31 mouse cellular contexts compared by ENCODE assay signal in genomic region chr12:70137626-70138025, GRCm38 (mm10). TPM values are rescaled to one million over a fixed set of nuclear protein-coding genes. Genes with fewer than 3 reads are reported as not detected.
A peak's percentile ranks its signal among the peaks of the same experiment; 100 is the strongest.
DNase-seq lines count a peak whose midpoint lies in the region; ATAC-seq and TF ChIP-seq lines count a peak whose summit lies in the region.
"Had no signal": no experiment of that assay in that cellular context is flagged by ENCODE, and none has a peak within 500 bp of the region (broad histone marks: within the 10 kb centered on the region; RNA-seq: fewer than 3 reads in every experiment).

No protein-coding gene starts in this region.

- H3K4me2 ChIP-seq in lung, postnatal 0 days (replicated peaks; ENCODE audit: low read depth, low read length) = no peak overlapping the region
- H3K4me2 ChIP-seq in neural tube, embryonic 14.5 days (ENCODE audit: low read depth, low read length) = no peak overlapping the region
- no peak overlapping the region for H3K4me2 ChIP-seq in neural tube, embryonic 15.5 days
- H3K4me2 ChIP-seq: embryonic facial prominence, embryonic 12.5 days; embryonic facial prominence, embryonic 15.5 days; heart, embryonic 12.5 days; heart, embryonic 15.5 days; hindbrain, embryonic 13.5 days had no signal

- no peak for TF ChIP-seq EP300 in lung, postnatal 0 days (IDR thresholded peaks at IDR 0.05)

- 39% methylated on average over 9 of the region's 9 CpGs for WGBS in lung, postnatal 0 days
- WGBS in neural tube, embryonic 14.5 days = 80% methylated on average over 9 of the region's 9 CpGs
- WGBS in neural tube, embryonic 15.5 days = 84% methylated on average over 9 of the region's 9 CpGs

- H3K27ac ChIP-seq in lung, postnatal 0 days (ENCODE audit: low read length) = no peak overlapping the region
- no peak overlapping the region for H3K27ac ChIP-seq in neural tube, embryonic 14.5 days (ENCODE audit: low read depth, low read length)
- H3K27ac ChIP-seq in neural tube, embryonic 15.5 days (replicated peaks) = no peak overlapping the region
- H3K27ac ChIP-seq: embryonic facial prominence, embryonic 12.5 days; embryonic facial prominence, embryonic 15.5 days; heart, embryonic 15.5 days; hindbrain, embryonic 10.5 days had no signal

- DNase-seq in lung, postnatal 0 days (ENCODE audit: low spot score) = peak; percentile 63
- no peak for DNase-seq in lung, postnatal 14 days
- DNase-seq in thymus, postnatal 25 days = no peak
- DNase-seq: adrenal gland, adult 2 months; adrenal gland, postnatal 14 days; cerebellum, adult 11 months; cerebellum, adult 2 months; cerebellum, adult 9-11 months; cerebellum, postnatal 25 days; forebrain, postnatal 0 days; gastrocnemius, postnatal 25 days; heart, adult 18-20 months; heart, postnatal 10 days; heart, postnatal 36 days had no signal

- TF ChIP-seq CTCF in lung, postnatal 0 days (IDR thresholded peaks at IDR 0.05) = no peak

- no peaks in the 10 kb centered on the region for H3K4me1 ChIP-seq in lung, postnatal 0 days (ENCODE audit: insufficient read depth, low read depth, low read length)
- H3K4me1 ChIP-seq in megakaryocyte, embryonic 14.5 days = peaks cover 68% of the 10 kb centered on the region
- H3K4me1 ChIP-seq in neural tube, embryonic 14.5 days (ENCODE audit: control insufficient read depth, insufficient read depth, low read length) = no peaks in the 10 kb centered on the region
- H3K4me1 ChIP-seq in neural tube, embryonic 15.5 days = peaks cover 4% of the 10 kb centered on the region; the same call in 1 of the 2 replicates
- H3K4me1 ChIP-seq: embryonic facial prominence, embryonic 12.5 days; embryonic facial prominence, embryonic 15.5 days; heart, embryonic 12.5 days; heart, embryonic 15.5 days had no signal

- no peak overlapping the region for H3K4me3 ChIP-seq in lung, postnatal 0 days (ENCODE audit: low read depth, low read length)
- H3K4me3 ChIP-seq in megakaryocyte, embryonic 14.5 days (replicated peaks) = peak overlapping the region; percentile 64
- no peak overlapping the region for H3K4me3 ChIP-seq in neural tube, embryonic 14.5 days (ENCODE audit: low read depth, low read length)
- H3K4me3 ChIP-seq in neural tube, embryonic 15.5 days (replicated peaks) = no peak overlapping the region
- H3K4me3 ChIP-seq: embryonic facial prominence, embryonic 12.5 days; embryonic facial prominence, embryonic 15.5 days; heart, embryonic 12.5 days; heart, embryonic 15.5 days; hindbrain, embryonic 10.5 days; hindbrain, embryonic 13.5 days had no signal

- no peak overlapping the region for H3K9ac ChIP-seq in lung, postnatal 0 days (replicated peaks; ENCODE audit: low read depth)
- no peak overlapping the region for H3K9ac ChIP-seq in neural tube, embryonic 14.5 days (replicated peaks; ENCODE audit: low read depth, low read length)
- no peak overlapping the region for H3K9ac ChIP-seq in neural tube, embryonic 15.5 days (replicated peaks)
- H3K9ac ChIP-seq: embryonic facial prominence, embryonic 12.5 days; embryonic facial prominence, embryonic 15.5 days; forebrain, postnatal 0 days; heart, embryonic 12.5 days; heart, embryonic 15.5 days; hindbrain, embryonic 13.5 days had no signal

- no peaks in the 10 kb centered on the region for H3K9me3 ChIP-seq in lung, postnatal 0 days (ENCODE audit: low read length)
- H3K9me3 ChIP-seq in megakaryocyte, embryonic 14.5 days = no peaks in the 10 kb centered on the region
- H3K9me3 ChIP-seq in neural tube, embryonic 14.5 days (ENCODE audit: control insufficient read depth, low read length) = no peaks in the 10 kb centered on the region
- H3K9me3 ChIP-seq in neural tube, embryonic 15.5 days (replicated peaks) = no peaks in the 10 kb centered on the region
- H3K9me3 ChIP-seq: embryonic facial prominence, embryonic 12.5 days; embryonic facial prominence, embryonic 15.5 days; G1E; heart, embryonic 12.5 days; heart, embryonic 15.5 days; hindbrain, embryonic 10.5 days; hindbrain, embryonic 13.5 days had no signal

- H3K36me3 ChIP-seq in lung, postnatal 0 days (ENCODE audit: insufficient read depth, low read length) = no peaks in the 10 kb centered on the region
- no peaks in the 10 kb centered on the region for H3K36me3 ChIP-seq in megakaryocyte, embryonic 14.5 days (replicated peaks; ENCODE audit: low read length)
- H3K36me3 ChIP-seq in neural tube, embryonic 14.5 days (ENCODE audit: control insufficient read depth, insufficient read depth, low read length) = no peaks in the 10 kb centered on the region
- H3K36me3 ChIP-seq in neural tube, embryonic 15.5 days = no peaks in the 10 kb centered on the region
- H3K36me3 ChIP-seq: embryonic facial prominence, embryonic 12.5 days; embryonic facial prominence, embryonic 15.5 days; G1E; heart, embryonic 12.5 days; heart, embryonic 15.5 days; hindbrain, embryonic 10.5 days; hindbrain, embryonic 13.5 days had no signal

- ATAC-seq in lung, postnatal 0 days = peak; percentile 44
- ATAC-seq in megakaryocyte, adult 5-6 weeks (ENCODE audit: poor library complexity, severe bottlenecking) = no peak
- 0 out of 2 replicates have a peak, but pooled peaks have one; percentile 46 for ATAC-seq in neural tube, embryonic 14.5 days (ENCODE audit: low read depth)
- ATAC-seq in neural tube, embryonic 15.5 days (ENCODE audit: low FRiP score) = no peak
- ATAC-seq: forebrain, embryonic 14.5 days had no signal

- no peaks in the 10 kb centered on the region for H3K27me3 ChIP-seq in lung, postnatal 0 days (replicated peaks; ENCODE audit: insufficient read depth, low read length)
- no peaks in the 10 kb centered on the region for H3K27me3 ChIP-seq in megakaryocyte, embryonic 14.5 days (replicated peaks)
- H3K27me3 ChIP-seq in neural tube, embryonic 14.5 days (ENCODE audit: control insufficient read depth, insufficient read depth, low read length) = no peaks in the 10 kb centered on the region
- no peaks in the 10 kb centered on the region for H3K27me3 ChIP-seq in neural tube, embryonic 15.5 days (replicated peaks)
- H3K27me3 ChIP-seq: CH12.LX; embryonic facial prominence, embryonic 12.5 days; embryonic facial prominence, embryonic 15.5 days; heart, embryonic 12.5 days; heart, embryonic 15.5 days; hindbrain, embryonic 13.5 days had no signal

RNA-seq across cellular contexts. Expression of gene Abhd12b, which starts 16.3 kb away (rescaled TPM):
- polyA plus RNA-seq in lung, postnatal 0 days (2015; fragmentation: Nextera tagmentation; extraction: Ambion mirVana) = 0.45 and 0.57 TPM in 2 replicates
- not detected in 2 replicates for polyA plus RNA-seq in megakaryocyte, embryonic 14.5 days (2012; ENCODE audit: insufficient read depth, low replicate concordance)
- total RNA-seq in megakaryocyte, adult 5-6 weeks (2015) = not detected in 2 replicates
- total RNA-seq in megakaryocyte, adult 5-6 weeks (2017) = not detected in 2 replicates
- 0.18 and 0.20 TPM in 2 replicates for polyA plus RNA-seq in neural tube, embryonic 14.5 days (2014; fragmentation: Nextera tagmentation; extraction: Ambion mirVana)
- 0.20 and 0.22 TPM in 2 replicates for polyA plus RNA-seq in neural tube, embryonic 15.5 days (2015; fragmentation: Nextera tagmentation; extraction: Ambion mirVana)
- total RNA-seq: adrenal gland, adult 2 months; adrenal gland, postnatal 14 days; adrenal gland, postnatal 4 days; CH12.LX; common myeloid progenitor, adult 5-6 weeks; forebrain, postnatal 0 days; gastrocnemius, adult 8-10 months; gastrocnemius, postnatal 25 days; heart, adult 18-20 months; heart, postnatal 10 days; heart, postnatal 36 days had no signal
- polyA plus RNA-seq: adrenal gland, adult 2 months; cerebellum, adult 2 months; forebrain, embryonic 11.5 days; forebrain, embryonic 14.5 days; G1E; heart, embryonic 12.5 days; hindbrain, embryonic 10.5 days had no signal

RNA-seq across cellular contexts. Expression of gene Nin, which starts 24.1 kb away (rescaled TPM):
- 8.3 and 8.6 TPM in 2 replicates for polyA plus RNA-seq in lung, postnatal 0 days (2015; fragmentation: Nextera tagmentation; extraction: Ambion mirVana)
- 2.2 and 5.0 TPM in 2 replicates for polyA plus RNA-seq in megakaryocyte, embryonic 14.5 days (2012; ENCODE audit: insufficient read depth, low replicate concordance)
- 154 and 171 TPM in 2 replicates for total RNA-seq in megakaryocyte, adult 5-6 weeks (2015)
- total RNA-seq in megakaryocyte, adult 5-6 weeks (2017) = 227 and 264 TPM in 2 replicates
- polyA plus RNA-seq in neural tube, embryonic 14.5 days (2014; fragmentation: Nextera tagmentation; extraction: Ambion mirVana) = 13.9 and 14.8 TPM in 2 replicates
- 9.1 and 10.6 TPM in 2 replicates for polyA plus RNA-seq in neural tube, embryonic 15.5 days (2015; fragmentation: Nextera tagmentation; extraction: Ambion mirVana)

Comparison
In these comparisons a context has a peak if more than half of its experiments do, and no peak if none do; other contexts are left out.
1. ATAC-seq: peak in lung, postnatal 0 days (single experiment) and neural tube, embryonic 14.5 days (single experiment); none in megakaryocyte, adult 5-6 weeks (single experiment) and neural tube, embryonic 15.5 days (single experiment).